Mouse (Mus musculus) hindbrain, embryonic 16.5 days (tissue): ENCODE measurements around the gene Gm45521. TPM values are rescaled to one million over a fixed set of nuclear protein-coding genes. Genes with fewer than 3 reads are reported as not detected.
A peak's percentile ranks its signal among the peaks of the same experiment; 100 is the strongest.

Experiments
- ATAC-seq: fragments of 200-750 bp; cut with Nextera tagmentation; 2 replicates; pipeline ENCODE4 v1.8.0; 2017; ENCODE audit warnings: moderate TSS enrichment, moderate library complexity
- H3K27ac ChIP-seq: fragments of 300-500 bp; sonication (generic); 2 replicates; pipeline ENCODE4 v1.5.1; 2014; ENCODE audit warnings: low read depth, mild to moderate bottlenecking, control low read depth, low read length, moderate library complexity
- H3K27me3 ChIP-seq: fragments of 300-500 bp; sonication (generic); replicated peaks from 2 replicates; pipeline ENCODE4 v1.6.1; 2014; ENCODE audit warnings: low read length; ENCODE audit not compliant: control insufficient read depth, insufficient read depth
- H3K36me3 ChIP-seq: fragments of 300-500 bp; sonication (generic); 2 replicates; pipeline ENCODE4 v1.6.1; 2014; ENCODE audit warnings: mild to moderate bottlenecking, low read length, moderate library complexity, mixed read lengths; ENCODE audit not compliant: control insufficient read depth, insufficient read depth
- H3K4me1 ChIP-seq: fragments of 300-500 bp; sonication (generic); 2 replicates; pipeline ENCODE4 v1.6.1; 2014; ENCODE audit warnings: low read depth, low read length; ENCODE audit not compliant: control insufficient read depth, insufficient read depth
- H3K4me2 ChIP-seq: fragments of 300-500 bp; sonication (generic); 2 replicates; pipeline ENCODE4 v1.6.1; 2014; ENCODE audit warnings: mild to moderate bottlenecking, low read length, control low read depth, moderate library complexity
- H3K4me3 ChIP-seq: fragments of 300-500 bp; sonication (generic); 2 replicates; pipeline ENCODE4 v1.5.1; 2014; ENCODE audit warnings: mild to moderate bottlenecking, low read length, control low read depth, moderate library complexity
- H3K9ac ChIP-seq: fragments of 300-500 bp; sonication (generic); 2 replicates; pipeline ENCODE4 v1.6.1; 2014; ENCODE audit warnings: low read depth, mild to moderate bottlenecking, control low read depth, low read length, moderate library complexity
- H3K9me3 ChIP-seq: fragments of 300-500 bp; sonication (generic); 2 replicates; pipeline ENCODE4 v1.6.1; 2014; ENCODE audit warnings: mild to moderate bottlenecking, low read length, moderate library complexity; ENCODE audit not compliant: control insufficient read depth
- WGBS: fragments of 180-500 bp; shearing (Covaris S2); extraction: QIAGEN DNeasy Blood & Tissue Kit; methylation state at CpG from one replicate; pipeline ENCODE4 v1.1.7; 2014; 5-methylcytosine and 5-hydroxymethylcytosine counted together
- polyA plus RNA-seq: library from polyadenylated mRNA; unstranded; fragments of >200 nt; fragmentation: Nextera tagmentation; extraction: Ambion mirVana; gene quantifications from 2 replicates; pipeline ENCODE4 v1.2.1, GENCODE M21; 2015

Gene Gm45521
- polyA plus RNA-seq, 1 experiment from 2014 or later = 0.40 TPM

- ATAC-seq = no peak
- Histone ChIP-seq H3K4me3 (no peak overlapping the region), H3K4me1 (no peaks in the 10 kb centered on the region), H3K27me3 (no peaks in the 10 kb centered on the region), H3K27ac (no peak overlapping the region), H3K4me2 (no peak overlapping the region), H3K9me3 (no peaks in the 10 kb centered on the region), H3K9ac (no peak overlapping the region), H3K36me3 (no peaks in the 10 kb centered on the region)
- 50% methylated on average over 1 of the region's 1 CpGs for WGBS
These were observed 32.3 kb downstream of the Gm45521 start for GRCm38 (mm10) chr14:7989371-7989770.

GRCm38 (mm10) chr14:7989961-7990360 is 32.9 kb downstream of the Gm45521 start:
- H3K9ac ChIP-seq = no peak overlapping the region
- no peak for ATAC-seq
- H3K4me3 ChIP-seq = no peak overlapping the region
- H3K36me3 ChIP-seq = no peaks in the 10 kb centered on the region
- no peak overlapping the region for H3K4me2 ChIP-seq
- no peak overlapping the region for H3K27ac ChIP-seq
- WGBS = 83% methylated on average over 3 of the region's 3 CpGs
- H3K27me3 ChIP-seq = no peaks in the 10 kb centered on the region
- H3K4me1 ChIP-seq = no peaks in the 10 kb centered on the region
- no peaks in the 10 kb centered on the region for H3K9me3 ChIP-seq

- no peaks in the 10 kb centered on the region for H3K4me1 ChIP-seq
- no peaks in the 10 kb centered on the region for H3K27me3 ChIP-seq
- no peak overlapping the region for H3K4me2 ChIP-seq
- no peaks in the 10 kb centered on the region for H3K36me3 ChIP-seq
- peak; percentile 54; the same call in 1 of the 2 replicates for ATAC-seq
- WGBS = 86% methylated on average over 5 of the region's 5 CpGs
- no peaks in the 10 kb centered on the region for H3K9me3 ChIP-seq
- no peak overlapping the region for H3K27ac ChIP-seq
- no peak overlapping the region for H3K9ac ChIP-seq
- H3K4me3 ChIP-seq = no peak overlapping the region
These were observed 34.2 kb downstream of the Gm45521 start for GRCm38 (mm10) chr14:7991108-7991776.

- 83% methylated on average over 6 of the region's 6 CpGs for WGBS
- Histone ChIP-seq H3K4me1 (no peaks in the 10 kb centered on the region), H3K36me3 (no peaks in the 10 kb centered on the region), H3K4me3 (no peak overlapping the region), H3K9ac (no peak overlapping the region), H3K9me3 (no peaks in the 10 kb centered on the region), H3K4me2 (no peak overlapping the region), H3K27ac (no peak overlapping the region), H3K27me3 (no peaks in the 10 kb centered on the region)
- ATAC-seq = no peak
These were observed 35.1 kb downstream of the Gm45521 start for GRCm38 (mm10) chr14:7992158-7992557.

GRCm38 (mm10) chr14:7994271-7994767 is 37.2 kb downstream of the Gm45521 start, which contains the start of gene Dnase1l3:
Gene Dnase1l3 (minus strand): TSS chr14:7994573.
- 72% methylated on average over 8 of the region's 8 CpGs for WGBS
- H3K4me2 ChIP-seq = no peak within 1 kb of the TSS
- H3K4me1 ChIP-seq = no peaks in the 10 kb centered on the region

GRCm38 (mm10) chr14:7997255-7997696 is 40.2 kb downstream of the Gm45521 start:
- peak; percentile 75; the same call in 1 of the 2 replicates for ATAC-seq

More at GRCm38 (mm10) chr14:7994271-7994767, 37.2 kb downstream of the Gm45521 start, which contains the start of gene Dnase1l3:
- no peak for ATAC-seq
- Histone ChIP-seq H3K36me3 (no peaks in the 10 kb centered on the region), H3K9ac (no peak within 1 kb of the TSS), H3K27me3 (no peaks in the 10 kb centered on the region), H3K9me3 (no peaks in the 10 kb centered on the region), H3K4me3 (no peak within 1 kb of the TSS), H3K27ac (no peak within 1 kb of the TSS)

GRCm38 (mm10) chr14:7999030-7999429 is 41.9 kb downstream of the Gm45521 start:
- 86% methylated on average over 3 of the region's 3 CpGs for WGBS
- no peaks in the 10 kb centered on the region for H3K9me3 ChIP-seq

More at GRCm38 (mm10) chr14:7997255-7997696, 40.2 kb downstream of the Gm45521 start:
- Histone ChIP-seq H3K4me1 (no peaks in the 10 kb centered on the region), H3K27me3 (peaks cover 2% of the 10 kb centered on the region; the same call in 1 of the 2 replicates), H3K9me3 (no peaks in the 10 kb centered on the region), H3K36me3 (no peaks in the 10 kb centered on the region), H3K27ac (no peak overlapping the region), H3K4me3 (peak overlapping the region; percentile 16; the same call in 1 of the 2 replicates), H3K9ac (peak overlapping the region; percentile 55), H3K4me2 (peak overlapping the region; percentile 54)
- WGBS = 3% methylated on average over 15 of the region's 15 CpGs

GRCm38 (mm10) chr14:7999435-7999834 is 42.3 kb downstream of the Gm45521 start:
- Histone ChIP-seq H3K36me3 (no peaks in the 10 kb centered on the region), H3K27me3 (peaks cover 2% of the 10 kb centered on the region; the same call in 1 of the 2 replicates), H3K9ac (no peak overlapping the region), H3K9me3 (no peaks in the 10 kb centered on the region), H3K4me2 (no peak overlapping the region), H3K27ac (no peak overlapping the region), H3K4me1 (peaks cover 8% of the 10 kb centered on the region), H3K4me3 (no peak overlapping the region)
- WGBS = 85% methylated on average over 5 of the region's 5 CpGs
- no peak for ATAC-seq

More at GRCm38 (mm10) chr14:7999030-7999429, 41.9 kb downstream of the Gm45521 start:
- H3K36me3 ChIP-seq = no peaks in the 10 kb centered on the region
- H3K27me3 ChIP-seq = peaks cover 2% of the 10 kb centered on the region; the same call in 1 of the 2 replicates
- no peak overlapping the region for H3K4me3 ChIP-seq
- H3K9ac ChIP-seq = no peak overlapping the region
- ATAC-seq = no peak
- peaks cover 4% of the 10 kb centered on the region for H3K4me1 ChIP-seq
- no peak overlapping the region for H3K27ac ChIP-seq
- no peak overlapping the region for H3K4me2 ChIP-seq

GRCm38 (mm10) chr14:8000247-8000646 is 43.2 kb downstream of the Gm45521 start:
- Histone ChIP-seq H3K4me3 (no peak overlapping the region), H3K27ac (no peak overlapping the region), H3K9me3 (no peaks in the 10 kb centered on the region), H3K4me1 (peaks cover 10% of the 10 kb centered on the region), H3K27me3 (peaks cover 2% of the 10 kb centered on the region; the same call in 1 of the 2 replicates), H3K36me3 (no peaks in the 10 kb centered on the region), H3K4me2 (no peak overlapping the region), H3K9ac (no peak overlapping the region)
- WGBS = 90% methylated on average over 5 of the region's 5 CpGs
- no peak for ATAC-seq
